Mouse (Mus musculus) forebrain, embryonic 11.5 days (tissue): ENCODE results near the gene U2surp. TPM values are rescaled to one million over a fixed set of nuclear protein-coding genes. Genes with fewer than 3 reads are reported as not detected.
"Not testable (repeated sequence)": the region's sequence is repeated elsewhere in the genome, so short reads cannot be mapped to it uniquely, and the experiment has no call there.

Experiments used
- ATAC-seq: fragments of 200-750 bp; cut with Nextera tagmentation; replicated peaks from 2 replicates; pipeline ENCODE4 v1.8.0; 2017; ENCODE audit warnings: moderate TSS enrichment; ENCODE audit not compliant: low FRiP score
- DNase-seq: peaks from one replicate; pipeline ENCODE4 v3.0.0-alpha.2; 2017; ENCODE audit warnings: low spot score
- H3K27ac ChIP-seq: fragments of 300-500 bp; sonication (generic); 2 replicates; pipeline ENCODE4 v1.5.1; 2014; ENCODE audit warnings: low read depth, low read length
- H3K27me3 ChIP-seq: fragments of 300-500 bp; sonication (generic); 2 replicates; pipeline ENCODE4 v1.6.1; 2014; ENCODE audit warnings: mild to moderate bottlenecking, low read length, mixed read lengths; ENCODE audit not compliant: control insufficient read depth, insufficient read depth
- H3K36me3 ChIP-seq: fragments of 300-500 bp; sonication (generic); 2 replicates; pipeline ENCODE4 v1.6.1; 2014; ENCODE audit warnings: mild to moderate bottlenecking, low read length, moderate library complexity, mixed read lengths; ENCODE audit not compliant: control insufficient read depth, insufficient read depth
- H3K4me1 ChIP-seq: fragments of 300-500 bp; sonication (generic); replicated peaks from 2 replicates; pipeline ENCODE4 v1.6.1; 2014; ENCODE audit warnings: low read length, mixed read lengths; ENCODE audit not compliant: control insufficient read depth, insufficient read depth
- H3K4me2 ChIP-seq: fragments of 300-500 bp; sonication (generic); 2 replicates; pipeline ENCODE4 v1.6.1; 2014; ENCODE audit warnings: low read depth, mild to moderate bottlenecking, low read length, moderate library complexity, mixed read lengths; ENCODE audit not compliant: severe bottlenecking
- H3K4me3 ChIP-seq: fragments of 300-500 bp; sonication (generic); 2 replicates; pipeline ENCODE4 v1.5.1; 2014; ENCODE audit warnings: low read depth, low read length
- H3K9ac ChIP-seq: fragments of 300-500 bp; sonication (generic); 2 replicates; pipeline ENCODE4 v1.6.1; 2014; ENCODE audit warnings: low read length
- H3K9me3 ChIP-seq: fragments of 300-500 bp; sonication (generic); 2 replicates; pipeline ENCODE4 v1.6.1; 2016; ENCODE audit warnings: low read length, mixed read lengths; ENCODE audit not compliant: control insufficient read depth
- WGBS: fragments of 180-500 bp; shearing (Covaris S2); extraction: QIAGEN DNeasy Blood & Tissue Kit; methylation state at CpG from one replicate; pipeline ENCODE4 v1.1.7; 2014; 5-methylcytosine and 5-hydroxymethylcytosine counted together
- polyA plus RNA-seq: library from polyadenylated mRNA; unstranded; fragments of >200 nt; fragmentation: Nextera tagmentation; extraction: Ambion mirVana; gene quantifications from 2 replicates; pipeline ENCODE4 v1.2.1, GENCODE M21; 2014

The U2surp gene
- polyA plus RNA-seq, 1 experiment from 2014 or later = 159 TPM

GRCm38 (mm10) chr9:95472926-95473325 lies 38.9 kb downstream of the U2surp start:
- Histone ChIP-seq H3K9ac (no peak overlapping the region), H3K4me3 (no peak overlapping the region), H3K4me2 (no peak overlapping the region), H3K4me1 (no peaks in the 10 kb centered on the region), H3K27ac (no peak overlapping the region), H3K36me3 (no peaks in the 10 kb centered on the region; the same call in 1 of the 2 replicates), H3K9me3 (no peaks in the 10 kb centered on the region), H3K27me3 (no peaks in the 10 kb centered on the region)
- ATAC-seq (no peak), DNase-seq (no peak)
- 83% methylated on average over 1 of the region's 1 CpGs for WGBS

DNA sequence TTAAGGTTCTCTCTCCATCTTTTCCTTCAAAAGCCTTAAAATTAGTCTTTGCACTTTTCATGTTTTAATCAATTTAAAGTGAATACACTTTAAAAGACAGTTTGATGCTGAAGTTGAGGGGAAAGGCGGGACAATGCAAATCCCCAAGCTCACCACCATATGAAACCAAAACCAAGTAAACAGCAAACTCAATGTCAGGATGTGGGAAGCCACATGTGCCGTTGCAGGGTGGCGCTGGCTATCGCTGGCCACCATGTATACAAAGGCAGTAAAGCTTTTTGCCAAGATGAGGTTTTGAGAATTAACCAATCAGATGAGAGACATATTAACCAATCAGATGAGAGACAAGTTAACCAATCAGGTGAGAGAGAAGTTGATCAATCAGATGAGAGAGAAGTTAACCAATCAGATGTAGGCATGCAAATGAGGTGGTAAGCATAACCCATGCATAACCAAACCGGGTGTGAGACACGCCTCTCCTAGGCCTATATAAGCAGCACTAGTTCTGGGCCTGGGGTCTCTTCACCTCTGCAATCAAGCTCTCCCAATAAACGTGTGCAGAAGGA lies 42.7 kb downstream of the U2surp start:
- not testable (repeated sequence) for H3K4me1 ChIP-seq, ATAC-seq, H3K27me3 ChIP-seq, H3K27ac ChIP-seq, H3K4me2 ChIP-seq, H3K9ac ChIP-seq, DNase-seq, H3K9me3 ChIP-seq, H3K4me3 ChIP-seq, H3K36me3 ChIP-seq
- 96% methylated on average over 7 of the region's 7 CpGs for WGBS

- Histone ChIP-seq H3K9me3 (no peaks in the 10 kb centered on the region), H3K4me2 (no peak overlapping the region), H3K4me3 (no peak overlapping the region), H3K4me1 (no peaks in the 10 kb centered on the region), H3K27me3 (no peaks in the 10 kb centered on the region), H3K36me3 (no peaks in the 10 kb centered on the region), H3K9ac (no peak overlapping the region), H3K27ac (no peak overlapping the region)
- 91% methylated on average over 1 of the region's 1 CpGs for WGBS
- DNase-seq = no peak
- ATAC-seq = no peak
Measured at GRCm38 (mm10) chr9:95464028-95464427, 47.8 kb downstream of the U2surp start.

GRCm38 (mm10) chr9:95451931-95452330 lies 59.9 kb downstream of the U2surp start:
- Histone ChIP-seq H3K4me1 (no peaks in the 10 kb centered on the region), H3K4me2 (no peak overlapping the region), H3K27me3 (no peaks in the 10 kb centered on the region), H3K9me3 (no peaks in the 10 kb centered on the region), H3K36me3 (no peaks in the 10 kb centered on the region; the same call in 1 of the 2 replicates), H3K9ac (no peak overlapping the region), H3K4me3 (no peak overlapping the region), H3K27ac (no peak overlapping the region)
- DNase-seq = no peak
- ATAC-seq = no peak
- 75% methylated on average over 3 of the region's 3 CpGs for WGBS

GRCm38 (mm10) chr9:95450586-95450985 lies 61.2 kb downstream of the U2surp start:
- 95% methylated on average over 8 of the region's 8 CpGs for WGBS
- no peak overlapping the region for H3K27ac ChIP-seq
- DNase-seq = no peak

DNA sequence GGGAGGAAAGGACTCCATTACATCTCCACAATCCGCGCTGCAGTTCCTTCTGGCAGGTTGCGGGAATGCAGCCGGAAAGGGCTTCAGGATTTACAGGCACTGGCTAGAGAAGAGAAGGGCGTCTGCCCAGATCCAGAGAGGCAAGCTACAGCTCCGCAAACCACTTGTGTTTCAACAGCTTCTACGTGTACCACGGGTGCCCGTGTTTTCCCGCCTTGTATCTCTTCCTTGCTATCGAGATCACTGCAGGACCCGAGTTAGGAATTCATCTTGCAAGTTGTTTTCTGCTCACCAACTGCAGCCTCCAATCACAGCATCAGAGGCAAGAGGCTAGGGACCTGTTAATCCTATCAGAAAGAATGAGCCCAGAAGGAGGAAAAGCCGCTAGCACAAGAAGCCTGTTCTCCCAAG lies 69.5 kb downstream of the U2surp start:
- Histone ChIP-seq H3K9ac (peak overlapping the region; percentile 30; the same call in 1 of the 2 replicates), H3K27ac (no peak overlapping the region), H3K4me3 (no peak overlapping the region), H3K27me3 (no peaks in the 10 kb centered on the region), H3K9me3 (no peaks in the 10 kb centered on the region; the same call in 1 of the 2 replicates), H3K4me1 (peaks cover 2% of the 10 kb centered on the region; the same call in 1 of the 2 replicates), H3K36me3 (no peaks in the 10 kb centered on the region), H3K4me2 (peak overlapping the region; percentile 43; the same call in 1 of the 2 replicates)
- ATAC-seq = peak; percentile 82
- peak; percentile 70 for DNase-seq
- WGBS = 3% methylated on average over 13 of the region's 13 CpGs

More at GRCm38 (mm10) chr9:95450586-95450985, 61.2 kb downstream of the U2surp start:
- no peaks in the 10 kb centered on the region for H3K27me3 ChIP-seq
- H3K9ac ChIP-seq = no peak overlapping the region
- no peak for ATAC-seq
- H3K4me1 ChIP-seq = no peaks in the 10 kb centered on the region
- H3K36me3 ChIP-seq = no peaks in the 10 kb centered on the region
- H3K9me3 ChIP-seq = no peaks in the 10 kb centered on the region
- H3K4me2 ChIP-seq = no peak overlapping the region
- H3K4me3 ChIP-seq = no peak overlapping the region

DNA sequence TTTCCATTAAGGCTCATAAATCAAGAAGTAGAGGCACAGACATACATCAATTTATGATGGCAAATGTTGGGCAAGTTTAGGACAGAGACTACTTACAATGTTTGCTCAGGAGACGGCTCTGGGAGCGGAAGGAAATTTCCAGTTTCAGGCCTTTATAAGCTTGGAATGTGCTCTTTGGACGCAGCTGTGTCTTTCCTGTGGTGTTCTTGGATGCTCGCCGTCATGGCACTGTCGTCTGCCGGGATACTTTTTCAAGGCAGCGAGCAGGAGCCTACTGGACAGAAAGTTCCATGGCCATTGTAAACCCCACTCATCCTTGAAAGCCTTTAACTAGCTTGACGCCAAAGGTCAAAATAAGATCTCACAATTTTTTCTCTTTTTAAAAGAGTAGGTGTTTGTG lies 73.9 kb downstream of the U2surp start:
- Histone ChIP-seq H3K4me2 (no peak overlapping the region), H3K9ac (no peak overlapping the region), H3K27me3 (no peaks in the 10 kb centered on the region), H3K27ac (no peak overlapping the region), H3K36me3 (no peaks in the 10 kb centered on the region), H3K9me3 (no peaks in the 10 kb centered on the region), H3K4me1 (peaks cover 2% of the 10 kb centered on the region; the same call in 1 of the 2 replicates), H3K4me3 (no peak overlapping the region)
- ATAC-seq (no peak), DNase-seq (no peak)
- 93% methylated on average over 9 of the region's 9 CpGs for WGBS

DNA sequence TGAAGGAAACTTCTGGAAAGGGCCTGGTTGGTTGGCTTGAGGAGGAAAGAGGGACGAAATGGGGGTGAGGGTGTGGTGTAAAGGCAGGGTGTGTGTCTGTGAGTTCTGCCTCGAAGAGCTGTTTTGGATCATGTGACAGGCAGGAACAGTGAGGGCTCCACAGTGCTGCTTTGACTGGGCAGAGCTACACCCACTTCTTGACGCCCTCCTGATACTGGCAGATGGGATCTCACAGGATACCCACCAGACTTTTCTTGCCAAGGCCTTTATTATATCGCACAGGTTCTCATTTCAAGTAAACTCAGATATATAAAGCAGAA lies 75.5 kb downstream of the U2surp start:
- Histone ChIP-seq H3K27ac (no peak overlapping the region), H3K4me2 (no peak overlapping the region), H3K4me1 (no peaks in the 10 kb centered on the region), H3K9ac (no peak overlapping the region), H3K4me3 (no peak overlapping the region), H3K9me3 (no peaks in the 10 kb centered on the region), H3K36me3 (no peaks in the 10 kb centered on the region), H3K27me3 (no peaks in the 10 kb centered on the region)
- 85% methylated on average over 4 of the region's 4 CpGs for WGBS
- no peak for DNase-seq
- ATAC-seq = peak; percentile 54
